Mouse (Mus musculus) megakaryocyte, embryonic 14.5 days (primary cell): ENCODE results near the gene Emc4.

Experiments used
- FLI1 ChIP-seq: IDR thresholded peaks from 2 replicates; pipeline ENCODE4 v1.6.1; 2012; ENCODE audit warnings: low read length, inconsistent platforms, mixed read lengths
- GATA1 ChIP-seq: IDR thresholded peaks from 3 replicates; pipeline ENCODE4 v1.6.1; 2012; ENCODE audit warnings: mixed read lengths, low read length, inconsistent platforms, borderline replicate concordance

DNA sequence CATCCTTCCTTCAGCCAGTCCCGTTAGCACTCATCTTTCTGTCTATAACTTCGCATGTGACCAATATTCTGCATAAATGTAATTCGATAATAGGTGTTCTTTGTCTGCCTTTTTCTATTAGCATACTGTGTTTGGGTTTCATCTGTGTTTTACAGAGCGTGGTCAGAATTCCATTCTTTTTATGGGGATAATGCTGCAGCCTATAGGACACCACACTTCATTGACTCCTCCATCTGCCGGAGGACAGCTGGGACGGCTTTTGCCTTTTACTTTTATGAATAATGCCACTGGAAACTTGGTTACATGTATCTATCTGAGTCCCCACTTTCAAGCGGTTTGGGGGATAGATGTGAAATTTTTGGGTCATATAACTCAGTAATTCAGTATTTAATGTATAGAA is 52.2 kb downstream of the Emc4 start:
- TF ChIP-seq GATA1 (no peak), FLI1 (no peak)
